Mouse (Mus musculus) liver, embryonic 14.5 days (tissue): ENCODE measurements around the gene BC017158. TPM values are rescaled to one million over a fixed set of nuclear protein-coding genes. Genes with fewer than 3 reads are reported as not detected.

Experiments used
- ATAC-seq: fragments of 200-750 bp; cut with Nextera tagmentation; 2 replicates; pipeline ENCODE4 v1.8.0; 2017; ENCODE audit warnings: moderate number of reproducible peaks, mild to moderate bottlenecking, moderate library complexity; ENCODE audit not compliant: insufficient read depth
- DNase-seq, 3 experiments: peaks; one replicate each; pipeline ENCODE4 v3.0.0-alpha.2; 2012 to 2013; ENCODE audit warnings: low read depth in 3 of 3, low spot score in 3 of 3
- H3K27ac ChIP-seq: fragments of 300-500 bp; sonication (generic); 2 replicates; pipeline ENCODE4 v1.5.1; 2014; ENCODE audit warnings: moderate library complexity, mild to moderate bottlenecking, control low read depth, inconsistent platforms
- H3K27me3 ChIP-seq: fragments of 300-500 bp; sonication (generic); 2 replicates; pipeline ENCODE4 v1.6.1; 2014; ENCODE audit warnings: mild to moderate bottlenecking, low read length, moderate library complexity; ENCODE audit not compliant: control insufficient read depth, insufficient read depth
- H3K36me3 ChIP-seq: fragments of 300-500 bp; sonication (generic); replicated peaks from 2 replicates; pipeline ENCODE4 v1.6.1; 2014; ENCODE audit warnings: low read depth; ENCODE audit not compliant: control insufficient read depth, insufficient read depth
- H3K4me1 ChIP-seq, 2 experiments: fragments of 200-500 bp in 1 of 2; fragments of 300-500 bp in 1 of 2; sonication (generic) in 1 of 2; replicated peaks; 2 replicates each; pipeline ENCODE4 v1.6.1; 2012 to 2014; ENCODE audit warnings: antibody characterized with exemption in 1 of 2, inconsistent platforms in 1 of 2, low read length in 1 of 2; ENCODE audit not compliant: control insufficient read depth in 2 of 2, insufficient read depth in 2 of 2
- H3K4me2 ChIP-seq: fragments of 300-500 bp; sonication (generic); 2 replicates; pipeline ENCODE4 v1.6.1; 2014; ENCODE audit warnings: low read depth, mild to moderate bottlenecking, control low read depth, moderate library complexity
- H3K4me3 ChIP-seq, 2 experiments: fragments of 200-500 bp in 1 of 2; fragments of 300-500 bp in 1 of 2; sonication (generic) in 1 of 2; 2 replicates each; pipeline ENCODE4 v1.5.1; 2012 to 2014; ENCODE audit warnings: low read depth in 2 of 2, low read length in 2 of 2, mild to moderate bottlenecking in 2 of 2, control low read depth in 1 of 2, inconsistent platforms in 1 of 2, moderate library complexity in 1 of 2; ENCODE audit not compliant: insufficient read depth in 1 of 2
- H3K9ac ChIP-seq: fragments of 300-500 bp; sonication (generic); replicated peaks from 2 replicates; pipeline ENCODE4 v1.6.1; 2014; ENCODE audit warnings: mild to moderate bottlenecking, control low read depth, moderate library complexity
- H3K9me3 ChIP-seq: fragments of 300-500 bp; sonication (generic); 2 replicates; pipeline ENCODE4 v1.6.1; 2016; ENCODE audit warnings: low read length, mixed read lengths; ENCODE audit not compliant: control insufficient read depth
- CTCF ChIP-seq: IDR thresholded peaks from 2 replicates; pipeline ENCODE4 v1.5.1; 2016; ENCODE audit warnings: antibody characterized with exemption, low read depth, control low read depth
- EP300 ChIP-seq: IDR thresholded peaks from 2 replicates; pipeline ENCODE4 v1.6.1; 2016; ENCODE audit warnings: antibody characterized with exemption, low read depth
- WGBS: fragments of 180-500 bp; shearing (Covaris S2); extraction: QIAGEN DNeasy Blood & Tissue Kit; methylation state at CpG from one replicate; pipeline ENCODE4 v1.1.7; 2014; ENCODE audit not compliant: insufficient replicate concordance; 5-methylcytosine and 5-hydroxymethylcytosine counted together
- polyA plus RNA-seq, 2 experiments: library from polyadenylated mRNA; depleted of rRNA in 1 of 2; stranded (reverse) in 1 of 2; unstranded in 1 of 2; fragments of >200 nt; fragmentation: Nextera tagmentation in 1 of 2; extraction: Ambion mirVana in 1 of 2; gene quantifications; 2 replicates each; pipeline versions ENCODE4 v1.2.1 to v1.2.3; 2012 to 2014

The BC017158 gene
- polyA plus RNA-seq, 2 experiments, result 16.9 to 23.9 TPM

DNA sequence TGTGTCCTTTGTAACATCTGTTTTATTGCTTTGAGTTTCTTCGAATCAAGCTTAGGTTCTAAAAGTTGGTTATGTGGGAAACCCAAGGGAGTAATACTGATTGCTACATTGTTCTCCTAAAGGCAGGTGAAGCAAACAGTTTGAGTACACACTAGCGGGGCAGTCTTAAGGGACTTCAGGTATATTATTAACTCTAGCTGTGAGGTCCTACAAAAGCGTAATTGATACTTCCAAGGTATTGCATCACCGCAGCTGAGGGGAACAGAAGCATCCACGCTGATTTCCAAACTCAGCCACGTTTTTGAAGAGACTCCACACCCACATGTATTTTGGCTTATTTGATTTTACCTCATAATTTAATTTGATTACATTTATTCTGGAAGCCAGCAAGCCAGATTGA lies 6.2 kb upstream of the BC017158 start:
- H3K9ac ChIP-seq, result no peak overlapping the region
- no peaks in the 10 kb centered on the region for H3K9me3 ChIP-seq
- DNase-seq (no peak), ATAC-seq (no peak)
- H3K4me3 ChIP-seq, result no peak overlapping the region
- no peak for TF ChIP-seq EP300
- no peak for TF ChIP-seq CTCF
- WGBS, result 75% methylated on average over 6 of the region's 6 CpGs
- no peak overlapping the region for H3K27ac ChIP-seq
- H3K4me2 ChIP-seq, result no peak overlapping the region
- H3K36me3 ChIP-seq, result peaks cover 8% of the 10 kb centered on the region
- no peaks in the 10 kb centered on the region for H3K27me3 ChIP-seq
- H3K4me1 ChIP-seq, result peaks cover 26 to 27% of the 10 kb centered on the region in 2 experiments

DNA sequence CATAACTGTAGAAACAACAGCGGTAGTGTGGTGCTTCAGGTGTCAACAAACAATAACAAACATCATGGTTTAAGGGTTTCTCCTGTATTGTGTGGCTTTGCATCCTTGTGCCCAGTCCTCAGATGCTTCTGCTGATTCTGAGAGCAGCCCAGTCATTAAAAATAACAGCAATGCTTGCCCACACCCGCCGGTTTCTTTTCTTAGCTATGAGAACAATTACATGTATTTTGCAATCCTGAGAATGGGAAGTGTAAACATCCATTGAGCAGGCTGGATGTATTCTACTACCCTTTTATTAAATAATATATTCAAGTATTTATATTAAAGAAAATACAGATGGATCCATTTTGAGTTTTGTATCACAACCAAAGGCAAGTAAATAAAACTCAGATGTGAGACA lies 4.2 kb upstream of the BC017158 start:
- Histone ChIP-seq H3K27me3 (no peaks in the 10 kb centered on the region), H3K9me3 (no peaks in the 10 kb centered on the region), H3K4me3 (peak overlapping the region; percentile 48 to 68), H3K27ac (peak overlapping the region; percentile 86), H3K36me3 (peaks cover 8% of the 10 kb centered on the region), H3K9ac (peak overlapping the region; percentile 75), H3K4me2 (peak overlapping the region; percentile 90), H3K4me1 (peaks cover 32 to 33% of the 10 kb centered on the region in 2 experiments)
- WGBS, result 67% methylated on average over 3 of the region's 3 CpGs
- ATAC-seq (no peak), DNase-seq (no peak)
- TF ChIP-seq EP300, result no peak
- no peak for TF ChIP-seq CTCF

DNA sequence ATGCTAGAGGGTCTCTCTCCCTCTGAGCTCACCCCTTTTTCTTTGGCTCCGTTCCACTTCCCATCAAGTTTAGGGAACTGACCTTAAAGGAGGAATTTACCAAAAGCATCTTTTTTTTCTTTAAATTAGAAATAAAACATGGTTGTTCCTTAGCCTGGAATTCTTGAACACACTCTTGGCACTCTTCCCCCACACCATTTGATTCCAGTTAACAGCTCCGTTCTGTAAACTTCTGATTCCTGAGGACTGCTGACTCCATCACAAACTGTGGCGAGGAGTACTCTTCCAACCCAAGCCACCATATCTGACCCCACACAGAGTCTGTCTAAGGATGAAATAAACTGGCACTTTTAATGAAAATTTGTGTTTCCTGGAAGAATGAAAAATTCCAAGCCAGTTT lies 3.0 kb upstream of the BC017158 start:
- Histone ChIP-seq H3K36me3 (peaks cover 8% of the 10 kb centered on the region), H3K4me2 (no peak overlapping the region), H3K27me3 (no peaks in the 10 kb centered on the region), H3K4me3 (no peak overlapping the region), H3K4me1 (peaks cover 41 to 44% of the 10 kb centered on the region in 2 experiments), H3K9ac (no peak overlapping the region), H3K9me3 (no peaks in the 10 kb centered on the region), H3K27ac (peak overlapping the region; percentile 86)
- DNase-seq, result no peak
- WGBS, result 81% methylated on average over 3 of the region's 3 CpGs
- no peak for TF ChIP-seq EP300
- no peak for TF ChIP-seq CTCF
- no peak for ATAC-seq

DNA sequence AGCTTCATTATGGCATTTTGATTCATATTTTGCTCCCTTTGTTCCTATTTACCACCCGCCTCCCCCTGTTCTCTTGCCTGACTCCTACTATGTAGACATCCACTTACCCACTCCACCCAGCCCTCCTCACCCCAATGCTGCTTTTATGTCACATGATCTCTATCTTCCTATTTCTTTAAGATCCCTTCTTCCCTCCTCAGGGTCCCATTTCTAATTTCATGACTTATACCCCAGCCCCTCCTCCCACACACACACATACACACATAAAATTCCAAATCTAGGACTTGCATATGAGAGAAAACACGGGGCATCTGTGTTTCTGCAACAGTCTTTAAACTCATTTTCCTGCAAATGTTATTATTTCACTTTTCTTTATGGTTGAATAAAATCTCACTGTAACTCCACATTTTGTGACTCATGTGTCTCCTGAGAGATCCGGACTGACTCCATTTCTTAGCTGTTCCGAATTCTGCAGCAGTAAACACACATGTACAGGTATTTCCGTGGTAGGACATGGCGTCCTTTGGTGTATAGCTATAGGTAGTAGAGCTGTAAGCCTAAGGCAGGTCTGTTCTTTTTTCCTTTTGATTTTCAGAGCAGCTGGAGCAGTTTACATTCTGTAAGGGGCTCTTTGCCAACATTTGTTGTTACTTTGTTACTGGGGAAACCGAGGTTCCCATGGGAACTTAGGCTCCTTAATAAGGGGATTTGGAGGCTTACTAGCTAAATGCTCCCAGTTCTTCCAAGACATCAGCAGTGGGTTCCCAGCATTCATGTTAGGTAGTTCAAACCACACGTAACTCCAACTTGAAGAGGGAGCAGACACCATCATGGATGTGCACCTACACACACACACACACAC lies 742 bp upstream of the BC017158 start:
- Histone ChIP-seq H3K4me3 (peak overlapping the region; percentile 93 to 97; a peak in 3 of 4 replicates), H3K27ac (peak overlapping the region; percentile 90)
- 79% methylated on average over 8 of the region's 8 CpGs for WGBS

DNA sequence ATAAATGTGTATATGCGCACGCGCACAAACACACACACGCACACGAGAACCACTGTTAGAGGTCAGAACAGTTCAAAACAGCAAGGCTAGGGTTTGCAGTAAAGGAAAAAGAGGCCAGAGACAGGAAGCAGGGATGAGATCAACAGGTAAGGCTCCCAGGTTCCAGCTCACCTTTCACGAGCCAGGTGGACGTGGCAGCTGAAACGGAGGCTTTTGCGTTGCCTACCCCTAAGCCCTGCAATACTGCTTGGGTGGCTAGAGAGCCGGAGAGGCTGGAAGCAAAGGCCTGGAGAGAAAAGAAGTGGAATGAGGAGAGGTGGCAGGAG lies 716 bp downstream of the BC017158 start:
- WGBS, result 17% methylated on average over 10 of the region's 10 CpGs

More for the DNA sequence above, 742 bp upstream of the BC017158 start:
- no peaks in the 10 kb centered on the region for H3K9me3 ChIP-seq
- no peak for DNase-seq
- peak overlapping the region; percentile 87 for H3K4me2 ChIP-seq
- peaks cover 12% of the 10 kb centered on the region for H3K36me3 ChIP-seq
- peak; percentile 59; the same call in 1 of the 2 replicates for ATAC-seq
- H3K4me1 ChIP-seq, result peaks cover 59 to 62% of the 10 kb centered on the region in 2 experiments
- H3K27me3 ChIP-seq, result no peaks in the 10 kb centered on the region
- H3K9ac ChIP-seq, result peak overlapping the region; percentile 84
- no peak for TF ChIP-seq CTCF
- TF ChIP-seq EP300, result no peak

More for the DNA sequence above, 716 bp downstream of the BC017158 start:
- Histone ChIP-seq H3K9ac (peak overlapping the region; percentile 84), H3K4me1 (peaks cover 64 to 69% of the 10 kb centered on the region in 2 experiments), H3K4me2 (peak overlapping the region; percentile 87), H3K36me3 (peaks cover 17% of the 10 kb centered on the region), H3K9me3 (no peaks in the 10 kb centered on the region), H3K27ac (peak overlapping the region; percentile 90), H3K27me3 (no peaks in the 10 kb centered on the region), H3K4me3 (peak overlapping the region; percentile 93 to 97)
- ATAC-seq (peak; percentile 19; the same call in 1 of the 2 replicates), DNase-seq (no peak)
- no peak for TF ChIP-seq CTCF
- TF ChIP-seq EP300, result no peak
